Mouse (Mus musculus) bone marrow macrophage, adult 2 months (primary cell): ENCODE results near the gene Jpt2. TPM values are rescaled to one million over a fixed set of nuclear protein-coding genes. Genes with fewer than 3 reads are reported as not detected.
"Not testable (repeated sequence)": the region's sequence is repeated elsewhere in the genome, so short reads cannot be mapped to it uniquely, and the experiment has no call there.

Source experiments
- H3K27ac ChIP-seq: 2 replicates; pipeline ENCODE4 v1.5.1; 2012; ENCODE audit warnings: low read depth, low read length; ENCODE audit not compliant: insufficient read depth
- H3K4me1 ChIP-seq: 2 replicates; pipeline ENCODE4 v1.6.1; 2012; ENCODE audit warnings: low read length; ENCODE audit not compliant: control insufficient read depth, insufficient read depth
- H3K4me3 ChIP-seq: 2 replicates; pipeline ENCODE4 v1.5.1; 2012; ENCODE audit warnings: mild to moderate bottlenecking, low read length, moderate library complexity; ENCODE audit not compliant: insufficient read depth
- CTCF ChIP-seq: IDR thresholded peaks from 2 replicates; pipeline ENCODE4 v1.5.1; 2012; ENCODE audit warnings: low read depth, mild to moderate bottlenecking, low read length, moderate library complexity
- POLR2A ChIP-seq: IDR thresholded peaks from 2 replicates; pipeline ENCODE4 v1.6.1; 2012; ENCODE audit warnings: mild to moderate bottlenecking, low read depth, low read length, borderline replicate concordance
- polyA plus RNA-seq: library from polyadenylated mRNA; stranded (reverse); fragments of >200 nt; gene quantifications from 2 replicates; pipeline ENCODE4 v1.2.4, GENCODE M21; 2012; ENCODE audit not compliant: missing spikeins, insufficient read depth, insufficient read length

Jpt2 gene
- 35.7 and 42.4 TPM in 2 replicates for polyA plus RNA-seq

- H3K4me1 ChIP-seq: peaks cover 8% of the 10 kb centered on the region
- peak within 1 kb of the TSS; percentile 83 for H3K4me3 ChIP-seq
- TF ChIP-seq CTCF (no peak), POLR2A (no peak)
- H3K27ac ChIP-seq: peak within 1 kb of the TSS; percentile 48
Measured at GRCm38 (mm10) chr17:24960135-24960851, at the start of gene Jpt2. Gene Jpt2, minus strand, starts transcription at chr17:24960689.

- Histone ChIP-seq H3K4me1 (peaks cover 5% of the 10 kb centered on the region), H3K4me3 (no peak overlapping the region), H3K27ac (no peak overlapping the region)
- TF ChIP-seq CTCF (no peak), POLR2A (no peak)
Measured at GRCm38 (mm10) chr17:25007480-25007879, 47.0 kb upstream of the Jpt2 start.

- no peak for TF ChIP-seq POLR2A
- no peak for TF ChIP-seq CTCF
- no peaks in the 10 kb centered on the region for H3K4me1 ChIP-seq
- no peak overlapping the region for H3K27ac ChIP-seq
- H3K4me3 ChIP-seq: no peak overlapping the region
Measured at GRCm38 (mm10) chr17:25005102-25005501, 44.6 kb upstream of the Jpt2 start.

GRCm38 (mm10) chr17:24994721-24995120 is 34.2 kb upstream of the Jpt2 start:
- Histone ChIP-seq H3K4me3 (no peak overlapping the region), H3K4me1 (peaks cover 4% of the 10 kb centered on the region), H3K27ac (no peak overlapping the region)
- TF ChIP-seq CTCF (no peak), POLR2A (no peak)

- TF ChIP-seq POLR2A (no peak), CTCF (no peak)
- Histone ChIP-seq H3K4me3 (no peak overlapping the region), H3K27ac (no peak overlapping the region), H3K4me1 (no peaks in the 10 kb centered on the region)
Measured at GRCm38 (mm10) chr17:24987221-24987620, 26.7 kb upstream of the Jpt2 start.

GRCm38 (mm10) chr17:24960852-24961715 is 595 bp upstream of the Jpt2 start:
- peak overlapping the region; percentile 11; the same call in 1 of the 2 replicates for H3K27ac ChIP-seq
- TF ChIP-seq CTCF (no peak), POLR2A (no peak)

GRCm38 (mm10) chr17:24959371-24959770 is 1.1 kb downstream of the Jpt2 start:
- peak overlapping the region; percentile 83 for H3K4me3 ChIP-seq

More at GRCm38 (mm10) chr17:24960852-24961715, 595 bp upstream of the Jpt2 start:
- Histone ChIP-seq H3K4me3 (peak overlapping the region; percentile 62), H3K4me1 (peaks cover 8% of the 10 kb centered on the region)

GRCm38 (mm10) chr17:24953291-24953690 is 7.2 kb downstream of the Jpt2 start:
- Histone ChIP-seq H3K4me1 (no peaks in the 10 kb centered on the region; the same call in none of the 2 replicates), H3K4me3 (no peak overlapping the region), H3K27ac (no peak overlapping the region)
- TF ChIP-seq CTCF (no peak), POLR2A (no peak)

More at GRCm38 (mm10) chr17:24959371-24959770, 1.1 kb downstream of the Jpt2 start:
- TF ChIP-seq POLR2A (no peak), CTCF (no peak)
- H3K27ac ChIP-seq: no peak overlapping the region; the same call in 1 of the 2 replicates
- H3K4me1 ChIP-seq: peaks cover 8% of the 10 kb centered on the region

GRCm38 (mm10) chr17:24950671-24951070 is 9.8 kb downstream of the Jpt2 start:
- TF ChIP-seq CTCF: no peak
- no peak for TF ChIP-seq POLR2A
- H3K4me1 ChIP-seq: no peaks in the 10 kb centered on the region
- H3K27ac ChIP-seq: no peak overlapping the region
- no peak overlapping the region for H3K4me3 ChIP-seq

- no peak overlapping the region for H3K4me3 ChIP-seq
- TF ChIP-seq POLR2A (no peak), CTCF (no peak)
- no peak overlapping the region for H3K27ac ChIP-seq
- no peaks in the 10 kb centered on the region for H3K4me1 ChIP-seq
Measured at GRCm38 (mm10) chr17:24948204-24948603, 12.3 kb downstream of the Jpt2 start.

GRCm38 (mm10) chr17:24943589-24943988 is 16.9 kb downstream of the Jpt2 start:
- H3K27ac ChIP-seq, H3K4me3 ChIP-seq, H3K4me1 ChIP-seq: not testable (repeated sequence)
